Mouse (Mus musculus) frontal cortex, adult 2 months (tissue): ENCODE measurements around the gene Acadvl. TPM values are rescaled to one million over a fixed set of nuclear protein-coding genes. Genes with fewer than 3 reads are reported as not detected.

Experiments used
- DNase-seq, 2 experiments: peaks; one replicate each; pipeline ENCODE4 v3.0.0; 2022; ENCODE audit warnings: low spot score in 1 of 2; ENCODE audit errors: extremely low spot score in 1 of 2
- polyA plus RNA-seq: library from polyadenylated mRNA; depleted of rRNA; stranded (reverse); fragments of >200 nt; gene quantifications from 2 replicates; pipeline ENCODE4 v1.2.3, GENCODE M21; 2012

Gene Acadvl
- polyA plus RNA-seq, 1 experiment, result 74.0 TPM

DNA sequence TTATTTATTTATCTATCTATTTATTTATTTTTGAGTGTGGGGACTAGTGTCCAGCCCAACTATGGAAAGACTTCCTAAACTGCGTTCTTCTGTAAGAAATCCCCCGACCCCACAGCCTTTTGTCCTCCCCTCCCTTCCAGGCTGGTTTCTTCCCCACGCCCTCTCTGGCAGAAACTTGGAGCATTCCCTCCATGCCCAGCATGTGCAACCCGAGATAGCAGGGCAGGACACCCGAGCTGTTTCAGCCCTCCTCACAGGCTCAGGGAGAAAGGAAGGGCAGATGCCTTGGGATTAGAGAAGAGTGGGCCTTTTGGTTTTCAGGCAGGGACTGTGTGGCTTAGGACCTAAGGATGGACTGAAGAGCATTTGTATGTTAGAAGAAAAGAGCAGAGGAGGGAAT lies 32.3 kb downstream of the Acadvl start:
- no peak for DNase-seq

- no peak for DNase-seq
Measured at GRCm38 (mm10) chr11:69982225-69982624, 33.0 kb downstream of the Acadvl start, which contains the start of gene Elp5. TSS of gene Elp5 (minus strand) at chr11:69982517.

DNA sequence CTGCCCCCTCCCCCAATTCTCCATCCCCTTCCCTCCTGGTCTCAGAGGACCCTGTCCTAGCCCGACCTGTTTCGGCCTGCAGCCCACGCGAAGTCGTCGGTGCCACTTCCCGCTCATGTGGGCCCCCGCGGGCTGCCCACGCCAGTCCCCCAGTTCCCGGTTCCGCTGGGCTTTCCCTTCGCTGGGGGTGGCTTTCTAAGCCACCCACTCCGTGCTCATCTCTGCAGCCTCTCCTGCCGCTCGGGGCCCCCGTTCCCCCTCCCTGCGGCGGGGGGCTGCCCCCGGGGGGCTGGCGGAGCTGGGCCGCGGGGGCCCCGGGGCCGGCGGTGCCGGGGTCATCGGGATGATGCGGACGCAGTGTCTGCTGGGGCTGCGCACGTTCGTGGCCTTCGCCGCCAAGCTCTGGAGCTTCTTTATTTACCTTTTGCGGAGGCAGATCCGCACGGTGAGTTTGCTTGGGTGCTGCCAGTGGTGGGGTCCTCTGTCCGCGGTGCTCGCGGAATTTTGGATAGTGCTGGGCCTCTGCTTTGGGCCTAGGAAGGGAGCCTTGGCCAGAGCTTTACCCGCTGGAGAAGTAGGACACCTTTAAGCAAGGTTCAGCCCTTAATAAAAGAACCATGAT lies 34.0 kb downstream of the Acadvl start, which contains the start of gene Ctdnep1:
Ctdnep1 (plus strand) TSS at position 16 of the 622 bp plus-strand sequence.
- DNase-seq, result no peak

DNA sequence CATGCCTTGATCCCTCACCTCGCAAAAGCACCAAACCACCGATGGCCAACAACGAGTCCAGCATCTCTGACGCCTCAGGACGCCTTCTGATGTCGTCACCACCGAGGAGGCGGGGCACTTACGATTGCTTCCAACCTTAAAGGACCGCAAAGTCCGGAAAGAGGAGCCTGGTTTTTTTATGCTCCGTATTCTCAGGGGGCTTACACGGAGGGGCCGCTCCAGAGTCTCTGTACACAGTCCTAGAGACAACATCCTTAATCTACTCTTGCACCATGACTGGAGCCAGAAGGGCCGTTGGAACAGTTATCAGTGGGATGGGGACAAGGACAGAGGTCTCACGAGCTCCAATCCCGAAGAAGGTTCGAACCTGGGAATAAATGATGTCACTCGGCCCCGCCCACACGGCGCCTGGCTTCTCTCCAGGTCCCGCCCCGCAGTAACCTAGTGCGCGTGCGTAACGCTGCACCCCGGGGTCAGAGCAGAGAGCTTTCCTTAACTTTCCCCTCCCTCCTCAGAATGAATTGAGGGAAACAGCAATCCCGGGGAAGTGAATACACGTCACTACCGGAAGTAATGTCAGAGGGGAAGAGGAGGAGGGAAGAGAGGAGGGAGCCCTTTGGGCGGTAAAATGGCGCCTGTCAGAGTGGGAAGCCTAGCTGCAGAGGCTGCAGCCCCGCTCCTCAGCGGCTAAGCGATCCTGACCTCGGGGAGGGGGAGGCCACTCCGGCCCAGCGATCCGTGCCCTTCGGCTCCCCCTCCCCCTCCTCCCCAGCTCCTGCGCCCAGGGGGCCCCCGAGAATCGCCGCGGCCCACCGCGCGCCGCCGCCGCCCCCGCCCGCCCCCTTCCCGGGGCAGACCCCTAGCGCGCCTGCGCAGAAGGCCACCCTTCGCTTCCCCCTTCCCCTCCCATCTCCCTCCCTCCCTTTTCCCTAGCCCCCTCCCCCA lies 34.7 kb downstream of the Acadvl start:
- peak; percentile 97 to 99 for DNase-seq

DNA sequence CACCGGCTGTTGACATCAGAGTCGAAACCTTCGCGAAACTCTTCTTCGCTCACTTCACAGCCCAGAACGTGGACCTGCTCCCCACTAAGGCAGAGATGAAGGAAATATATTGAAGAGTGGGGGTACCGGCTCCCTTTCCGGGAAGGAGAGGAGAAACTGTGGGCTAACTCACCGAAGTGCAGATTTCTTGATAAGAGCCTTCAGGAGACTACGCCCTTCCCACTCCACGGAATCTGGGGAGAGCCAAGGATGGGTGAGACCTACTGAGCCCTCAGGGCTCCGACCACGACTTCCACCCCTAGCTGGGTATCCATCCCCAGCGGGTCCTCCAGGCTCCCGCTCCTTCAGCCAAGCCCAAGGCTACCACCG lies 35.4 kb downstream of the Acadvl start:
- no peak for DNase-seq

GRCm38 (mm10) chr11:69976271-69976670 lies 38.9 kb downstream of the Acadvl start:
- no peak for DNase-seq

- no peak for DNase-seq
Measured at GRCm38 (mm10) chr11:69974907-69975306, 40.3 kb downstream of the Acadvl start.

DNA sequence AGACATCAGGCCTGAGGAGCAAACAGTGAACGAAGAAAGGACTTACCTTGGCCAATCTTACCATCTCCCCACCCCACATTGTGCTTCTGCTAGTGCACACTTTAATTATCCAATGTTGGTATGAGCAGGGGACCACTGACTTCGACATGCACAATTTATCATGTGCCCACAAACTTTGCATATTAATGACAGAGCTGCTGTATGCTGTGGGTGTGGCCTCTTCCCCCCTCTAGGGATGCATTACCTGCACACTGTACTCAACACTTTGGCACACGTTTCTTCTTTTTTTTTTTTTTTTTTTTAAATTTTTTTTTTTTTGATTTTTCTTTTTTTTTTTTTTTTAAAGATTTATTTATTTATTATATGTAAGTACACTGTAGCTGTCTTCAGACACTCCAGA lies 44.4 kb downstream of the Acadvl start:
- DNase-seq, result no peak

- DNase-seq, result no peak
Measured at GRCm38 (mm10) chr11:69970222-69970621, 45.0 kb downstream of the Acadvl start.

DNA sequence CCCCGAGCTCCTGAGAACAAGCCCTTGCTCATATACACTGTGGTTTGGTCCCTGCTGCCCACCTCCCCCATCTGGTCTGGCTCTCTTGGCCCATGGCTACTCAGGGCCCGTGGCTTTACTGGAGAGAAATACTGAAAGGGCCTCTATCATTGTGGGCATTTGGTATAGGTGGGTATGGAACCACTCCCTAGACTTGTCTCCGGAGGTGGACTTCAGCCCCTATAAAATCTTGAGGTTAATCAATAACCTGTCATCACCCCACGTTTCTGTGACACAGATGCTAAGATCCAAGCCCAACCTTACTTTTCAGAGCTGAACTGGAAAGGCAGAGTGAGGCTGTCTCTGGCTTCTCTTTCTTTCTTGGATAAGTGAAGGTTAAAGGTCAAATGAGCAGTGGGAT lies 46.4 kb downstream of the Acadvl start:
- no peak for DNase-seq

GRCm38 (mm10) chr11:69966860-69967517 lies 48.2 kb downstream of the Acadvl start:
- no peak for DNase-seq

- DNase-seq, result no peak
Measured at GRCm38 (mm10) chr11:69966006-69966859, 49.0 kb downstream of the Acadvl start.

DNA sequence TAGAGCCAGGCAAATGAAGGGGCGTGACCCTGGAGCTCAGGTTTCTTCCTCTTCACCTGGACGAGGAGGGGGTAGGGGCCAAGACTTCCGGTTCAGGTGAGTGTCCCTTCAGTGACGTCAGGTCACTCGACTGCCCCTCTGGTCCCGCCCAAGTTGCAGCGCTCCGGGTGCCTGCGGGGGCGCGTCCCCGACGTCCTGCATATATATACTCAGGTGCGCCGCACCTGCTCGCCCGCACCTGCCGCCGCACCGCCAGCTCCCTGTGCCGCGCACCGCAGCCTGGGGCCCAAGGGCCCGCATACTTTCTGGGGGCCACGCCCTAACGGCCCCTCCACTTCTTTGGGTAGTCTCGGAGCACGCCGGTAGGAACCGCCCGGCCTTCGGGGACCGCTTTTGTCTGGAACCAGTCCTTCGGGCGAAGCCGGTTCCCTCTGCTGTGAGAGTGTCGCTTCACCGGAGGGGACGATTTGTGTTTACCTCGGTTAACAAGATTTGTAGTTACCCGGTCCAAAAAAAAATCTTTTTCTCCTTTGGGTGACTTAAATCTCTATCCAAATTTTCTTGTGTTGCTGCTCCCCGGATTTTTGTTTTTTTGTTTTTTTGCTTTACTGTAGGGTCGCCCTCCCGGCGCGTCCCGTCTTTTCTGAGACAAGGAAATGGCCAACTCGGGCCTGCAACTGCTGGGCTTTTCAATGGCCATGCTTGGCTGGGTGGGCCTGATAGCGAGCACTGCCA lies 49.8 kb downstream of the Acadvl start:
- no peak for DNase-seq

DNA sequence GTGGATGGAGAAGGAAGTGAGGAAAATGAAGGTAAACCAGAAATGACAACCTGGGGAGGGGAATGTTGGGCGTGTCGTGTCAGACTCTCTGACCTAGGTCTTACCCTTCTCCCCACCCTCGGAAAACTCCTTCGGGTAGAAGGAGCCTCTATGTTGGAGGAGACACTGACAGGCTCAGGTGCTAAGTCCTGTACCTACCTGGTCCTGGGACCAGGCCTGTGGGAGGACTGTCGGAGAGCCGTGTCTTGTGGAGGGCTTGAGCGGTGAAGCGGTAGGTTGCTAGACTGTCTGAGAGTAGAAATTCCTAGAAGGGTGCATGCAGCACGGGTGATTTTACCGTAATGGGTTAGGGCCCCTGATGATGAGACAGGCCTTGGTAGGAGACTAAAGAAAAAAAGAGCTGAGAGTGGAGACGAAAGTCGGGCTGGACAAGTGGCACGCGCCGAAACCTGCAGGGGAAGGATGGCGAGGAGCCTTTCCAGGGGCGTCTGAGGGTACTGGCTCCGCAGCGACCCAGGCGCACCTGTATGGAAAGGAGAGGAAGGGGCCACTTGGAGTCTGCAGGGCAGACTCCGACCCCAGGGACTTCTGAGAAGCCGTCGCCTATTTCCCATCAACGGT lies 50.5 kb downstream of the Acadvl start, which contains the start of gene Cldn7:
Cldn7 (plus strand) TSS at position 130 of the 621 bp plus-strand sequence.
- no peak for DNase-seq

DNA sequence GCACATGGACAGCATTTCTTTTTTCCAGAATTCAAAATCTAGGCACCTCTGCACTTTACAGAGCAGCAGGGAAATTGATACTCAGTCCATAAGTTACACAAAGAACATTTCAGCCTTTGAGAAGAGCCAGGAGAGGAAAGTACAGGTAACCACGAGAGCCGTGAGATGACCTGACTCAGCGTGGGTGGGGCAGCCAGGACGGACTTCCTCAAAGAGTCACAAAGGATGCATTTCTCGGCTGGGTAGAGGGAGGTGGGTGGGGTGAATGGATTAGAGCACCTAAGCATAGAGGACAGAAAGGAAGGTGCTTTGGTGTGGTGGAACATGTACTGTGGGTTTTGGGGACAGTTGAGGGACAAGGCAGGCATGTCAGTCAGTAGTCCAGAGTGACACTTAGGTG lies 53.4 kb downstream of the Acadvl start:
- DNase-seq, result no peak

GRCm38 (mm10) chr11:69960616-69961015 lies 54.6 kb downstream of the Acadvl start:
- no peak for DNase-seq
